Mouse (Mus musculus) cerebellum, adult 11 months (tissue): ENCODE measurements around the gene St6gal1.

Experiments used
- DNase-seq: peaks from one replicate; pipeline ENCODE4 v3.0.0; 2022

Gene St6gal1

GRCm38 (mm10) chr16:23307142-23307968 lies 82.8 kb downstream of the St6gal1 start:
- no peak for DNase-seq

DNA sequence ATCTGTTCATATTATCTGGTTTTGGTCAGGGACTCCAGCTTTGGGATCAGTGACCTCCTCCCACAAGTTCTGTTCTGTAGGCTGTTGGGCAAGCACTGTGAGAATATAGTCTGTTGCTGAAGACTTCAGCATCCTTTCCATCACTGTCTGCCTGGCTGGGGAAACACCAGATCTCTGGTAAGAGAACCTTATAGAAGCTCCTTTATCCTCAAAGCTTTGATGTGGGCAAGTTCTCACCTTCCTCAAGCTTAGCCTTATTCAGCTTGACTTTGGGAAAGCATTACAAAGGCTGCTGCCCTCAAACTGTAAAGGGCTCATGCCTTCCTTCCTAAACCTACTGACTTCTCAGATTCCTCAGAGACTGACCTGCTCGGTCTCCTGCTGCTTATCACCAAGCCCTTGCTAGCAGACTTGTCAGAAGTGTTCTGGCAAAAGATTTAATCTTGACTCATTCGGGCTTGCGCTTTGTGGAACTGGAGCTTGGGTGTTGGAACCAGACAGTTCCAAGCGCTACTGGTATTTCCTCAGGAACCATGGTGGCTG lies 83.5 kb downstream of the St6gal1 start:
- no peak for DNase-seq

DNA sequence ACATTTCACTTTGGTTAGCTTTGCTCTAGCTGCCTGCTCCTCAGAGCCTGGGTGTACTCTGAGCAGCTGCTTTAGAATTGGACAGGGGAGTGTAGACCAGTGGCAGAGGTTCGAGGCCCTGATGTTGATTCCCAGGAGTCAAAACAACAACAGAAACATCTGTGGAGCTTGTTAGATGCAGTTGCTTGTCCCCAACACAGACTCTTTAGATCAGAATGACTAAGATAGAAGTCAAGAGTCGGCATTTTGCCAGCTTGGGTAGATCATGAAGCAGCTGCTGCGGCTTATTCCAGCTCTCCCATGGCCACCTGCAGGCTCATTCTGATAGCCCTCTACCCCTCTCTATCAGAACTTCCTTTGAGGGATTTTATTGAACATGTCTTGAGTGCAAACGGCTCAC lies 84.5 kb downstream of the St6gal1 start:
- no peak for DNase-seq

DNA sequence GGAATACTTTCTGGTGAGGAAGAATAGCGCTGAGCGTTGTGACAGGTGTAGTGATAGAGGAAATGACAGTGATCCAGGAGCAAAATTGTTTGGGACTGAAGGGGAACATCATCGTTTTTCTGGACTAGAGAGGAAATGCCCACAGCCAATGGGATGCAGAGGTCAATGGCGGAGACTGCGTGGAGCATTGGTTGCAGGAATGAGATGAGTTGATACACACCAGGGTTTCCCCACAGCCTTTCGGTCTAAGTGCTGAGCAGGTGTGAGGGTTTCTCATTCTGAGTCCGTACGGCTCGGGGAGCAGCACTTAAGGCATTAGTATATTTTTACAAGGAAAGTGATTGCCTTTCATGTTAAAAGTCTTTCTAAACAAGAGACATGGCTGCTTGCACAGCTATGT lies 88.1 kb downstream of the St6gal1 start:
- no peak for DNase-seq

- DNase-seq, result no peak
Measured at GRCm38 (mm10) chr16:23314790-23315189, 90.2 kb downstream of the St6gal1 start.

DNA sequence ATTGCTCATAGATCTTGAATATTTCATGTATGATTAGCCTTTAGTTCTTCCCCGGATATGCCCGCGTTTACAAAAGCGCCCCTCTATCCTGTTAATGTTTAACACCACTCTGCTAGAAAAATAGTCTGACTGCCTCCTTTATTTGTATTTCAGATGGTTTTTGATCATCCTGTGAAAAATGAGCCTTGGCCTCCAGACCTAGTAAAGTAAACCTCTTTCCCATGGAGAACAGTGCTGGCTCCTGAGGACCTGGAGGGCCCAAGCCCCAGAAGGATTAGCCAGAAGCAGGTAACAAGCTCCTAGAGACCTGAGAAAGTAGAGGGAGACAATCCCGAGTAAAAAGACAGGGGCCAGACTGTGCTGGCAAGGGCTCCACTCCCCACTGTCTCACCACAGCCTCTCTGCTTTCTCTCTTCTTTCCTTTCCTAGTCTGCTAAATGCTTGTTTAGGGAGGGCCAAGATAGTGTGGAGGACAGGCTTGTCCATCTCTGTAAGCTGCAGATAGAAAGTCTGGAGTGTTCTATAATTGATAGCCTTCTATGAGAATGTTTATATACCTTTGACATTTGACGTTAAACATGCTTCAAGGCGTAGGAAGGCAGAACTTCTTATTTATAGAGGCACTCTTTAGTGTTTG lies 93.0 kb downstream of the St6gal1 start:
- DNase-seq, result no peak

- no peak for DNase-seq
Measured at GRCm38 (mm10) chr16:23320025-23320424, 95.5 kb downstream of the St6gal1 start.

DNA sequence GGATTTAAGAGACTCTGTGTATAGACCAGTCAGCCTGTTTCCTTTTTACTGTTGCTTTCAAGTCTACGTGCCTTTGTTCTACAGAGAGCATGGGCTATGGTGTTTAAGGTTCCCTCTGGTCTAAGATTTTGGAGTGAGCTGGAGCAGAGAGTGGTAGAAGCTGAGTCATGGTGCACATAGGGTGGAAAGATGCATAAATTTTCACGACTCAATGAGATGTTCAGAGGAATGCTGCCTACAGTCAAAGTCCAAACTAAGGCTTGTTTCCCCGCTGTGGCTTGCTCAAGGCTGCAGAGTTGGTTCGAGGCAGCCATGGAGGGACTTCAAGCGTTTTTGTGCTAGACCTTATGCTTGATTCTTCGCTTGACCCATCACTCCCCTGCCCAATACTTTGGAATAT lies 96.0 kb downstream of the St6gal1 start:
- no peak for DNase-seq

DNA sequence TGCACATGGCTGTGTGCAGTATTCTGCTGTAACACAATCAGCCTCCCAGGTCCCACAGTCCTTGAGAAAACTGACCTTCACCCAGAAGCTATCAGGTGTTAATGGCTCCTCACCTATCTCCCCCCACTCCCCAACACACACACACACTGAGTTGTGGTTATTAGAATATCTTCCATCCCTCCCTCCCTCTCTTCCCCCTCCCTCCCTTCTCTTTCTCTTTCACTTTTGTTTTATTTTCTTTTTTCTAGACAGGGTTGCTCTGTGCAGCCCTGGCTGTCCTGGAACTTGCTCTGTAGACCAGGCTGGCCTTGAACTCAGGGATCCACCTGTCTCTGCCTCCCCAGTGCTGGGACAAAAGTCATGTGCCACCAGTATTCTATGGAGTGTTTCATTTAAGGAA lies 97.9 kb downstream of the St6gal1 start:
- DNase-seq, result no peak

DNA sequence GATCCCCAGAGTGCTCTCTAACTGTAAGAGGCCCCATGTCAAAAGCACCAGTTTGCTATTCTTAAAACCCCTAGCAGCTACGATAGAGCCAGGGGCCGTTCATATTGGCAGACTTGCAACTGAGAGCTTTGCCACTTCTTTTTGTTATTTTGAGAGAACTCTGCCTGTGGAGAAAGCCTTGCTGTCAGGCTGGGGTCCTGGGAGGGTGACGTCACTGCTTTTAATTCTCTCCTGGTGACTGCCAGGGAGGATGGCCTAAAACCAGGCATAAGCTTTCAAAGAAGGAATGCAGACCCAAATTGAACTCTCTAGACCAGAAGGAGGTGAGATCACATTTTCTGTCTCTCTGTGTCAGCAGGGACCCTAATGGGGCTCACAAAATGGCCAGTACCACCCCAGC lies 99.4 kb downstream of the St6gal1 start:
- DNase-seq, result no peak

- DNase-seq, result no peak
Measured at GRCm38 (mm10) chr16:23324867-23325650, 100.5 kb downstream of the St6gal1 start.

- DNase-seq, result no peak
Measured at GRCm38 (mm10) chr16:23326664-23327063, 102.1 kb downstream of the St6gal1 start.

GRCm38 (mm10) chr16:23327266-23327665 lies 102.7 kb downstream of the St6gal1 start:
- no peak for DNase-seq

GRCm38 (mm10) chr16:23328201-23328600 lies 103.7 kb downstream of the St6gal1 start:
- no peak for DNase-seq

GRCm38 (mm10) chr16:23332136-23332535 lies 107.6 kb downstream of the St6gal1 start:
- DNase-seq, result no peak

GRCm38 (mm10) chr16:23332686-23333085 lies 108.1 kb downstream of the St6gal1 start:
- no peak for DNase-seq

DNA sequence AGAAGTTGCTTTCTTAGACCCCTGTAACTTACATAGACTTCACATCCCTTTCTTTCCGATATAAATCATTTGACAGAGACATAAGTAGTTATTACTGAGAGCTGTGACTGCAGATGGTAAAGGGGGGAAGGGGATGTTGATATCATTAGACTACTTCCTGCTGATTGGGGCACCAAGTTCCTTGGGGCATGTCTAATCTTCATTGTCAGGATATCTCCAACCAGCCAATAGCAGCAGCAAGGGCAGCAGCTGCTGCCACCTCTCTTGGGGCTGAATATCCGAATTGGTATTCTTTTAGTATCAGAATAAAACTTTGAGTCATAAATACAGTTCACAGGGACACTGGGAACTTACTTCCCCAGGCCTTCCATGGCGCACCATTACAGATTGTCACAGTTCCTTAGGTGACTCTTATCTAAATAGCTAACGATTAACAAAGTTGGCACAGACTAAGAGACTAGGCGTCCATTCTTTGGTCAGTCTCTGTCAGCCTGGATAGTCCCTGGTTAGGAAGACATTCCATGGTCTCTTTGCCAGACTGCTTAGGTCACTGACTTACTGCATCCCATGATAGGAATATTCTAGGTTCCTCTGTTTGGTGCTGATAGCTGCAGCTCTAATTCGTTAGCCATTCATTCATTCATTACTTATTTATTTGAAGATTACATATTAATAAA lies 109.5 kb downstream of the St6gal1 start:
- DNase-seq, result no peak

DNA sequence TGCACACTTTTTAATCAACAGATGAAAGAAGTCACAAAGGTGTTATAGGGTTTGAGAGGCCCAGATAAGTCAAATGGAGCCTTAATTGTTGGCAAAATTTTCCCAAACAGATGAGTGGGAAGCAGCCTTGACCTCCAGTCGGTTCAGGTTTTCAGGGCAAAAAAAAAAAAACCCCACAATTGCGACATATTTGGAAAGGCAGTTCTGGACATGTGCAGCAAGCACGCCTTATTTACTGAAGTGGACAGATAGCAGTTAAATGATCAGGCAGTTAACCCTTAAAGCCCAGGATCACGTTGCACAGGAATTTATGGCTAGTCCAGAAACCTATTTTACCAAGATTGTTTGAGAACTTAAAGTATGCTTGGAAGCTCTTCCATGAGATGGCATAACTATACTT lies 112.8 kb downstream of the St6gal1 start:
- DNase-seq, result no peak

DNA sequence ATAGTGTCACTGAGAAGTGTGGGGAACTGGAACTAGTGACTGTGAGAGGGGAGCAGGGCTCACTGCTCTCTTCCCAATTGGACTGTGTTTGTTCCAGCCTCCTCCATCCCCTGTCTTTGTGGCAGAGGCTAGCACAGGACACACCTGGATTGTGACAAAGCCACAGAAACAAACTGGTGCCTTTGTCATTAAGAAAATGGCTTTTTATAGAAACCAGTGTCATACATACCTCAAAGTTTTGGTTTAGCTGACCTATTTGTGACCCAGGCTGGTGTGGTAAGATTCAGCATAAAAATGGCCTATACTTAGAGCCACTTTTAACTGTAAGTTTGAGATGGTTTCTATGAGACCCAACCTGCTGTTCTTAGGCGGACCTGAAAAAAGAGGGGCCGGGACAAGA lies 116.7 kb downstream of the St6gal1 start:
- DNase-seq, result no peak

GRCm38 (mm10) chr16:23350802-23351201 lies 126.3 kb downstream of the St6gal1 start:
- DNase-seq, result no peak

GRCm38 (mm10) chr16:23361031-23361430 lies 136.5 kb downstream of the St6gal1 start:
- DNase-seq, result no peak

- no peak for DNase-seq
Measured at GRCm38 (mm10) chr16:23361434-23361970, 137.0 kb downstream of the St6gal1 start.
